Mouse (Mus musculus) heart, adult 11 months (tissue): Measurements from ENCODE around the gene Itgb4.

ENCODE experiments used
- DNase-seq: peaks from one replicate; pipeline ENCODE4 v3.0.0; 2022

Gene Itgb4

GRCm38 (mm10) chr11:116010146-116010545, 35.6 kb downstream of the Itgb4 start:
- no peak for DNase-seq

GRCm38 (mm10) chr11:116010948-116011347, 36.4 kb downstream of the Itgb4 start:
- DNase-seq: peak; percentile 90

DNA sequence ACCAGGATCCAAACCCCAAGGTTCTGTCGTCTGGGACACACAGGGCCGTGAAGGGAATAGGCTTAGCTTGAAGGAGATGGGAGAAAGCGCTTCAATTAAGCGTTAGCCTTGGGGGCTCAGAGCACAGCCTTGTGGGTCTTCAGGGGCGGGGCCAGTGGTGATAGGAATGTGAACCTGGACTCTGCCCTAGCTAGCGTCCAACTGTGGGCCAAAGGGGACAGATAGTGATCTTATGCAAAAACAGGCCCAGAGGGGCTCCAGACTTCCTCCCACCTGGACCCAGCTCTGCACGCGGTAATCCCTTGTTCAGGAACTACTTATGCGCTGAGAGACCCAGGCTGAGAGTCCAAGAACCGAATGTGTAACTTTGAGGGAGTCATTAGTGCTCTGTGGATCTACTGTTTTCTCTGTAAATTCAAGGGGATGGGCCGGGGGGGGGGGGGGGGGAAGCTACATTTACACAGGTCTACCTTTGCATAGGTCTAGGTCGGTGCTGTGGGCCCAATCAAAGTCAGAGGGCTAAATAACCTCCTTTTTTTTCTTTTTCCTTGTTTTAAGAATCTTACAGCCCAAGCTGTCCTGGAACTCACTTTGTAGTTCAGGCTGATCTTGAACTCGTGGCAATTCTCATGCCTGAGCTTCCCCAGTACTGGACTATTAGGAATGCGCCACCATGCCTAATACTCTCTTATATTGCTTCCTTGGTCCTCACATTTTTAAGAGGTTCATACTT, 37.2 kb downstream of the Itgb4 start:
- peak; percentile 88 for DNase-seq

GRCm38 (mm10) chr11:116012262-116012947, 37.9 kb downstream of the Itgb4 start, which contains the start of gene Galk1:
Gene Galk1, minus strand, starts transcription at chr11:116012719.
- DNase-seq: peak; percentile 99

DNA sequence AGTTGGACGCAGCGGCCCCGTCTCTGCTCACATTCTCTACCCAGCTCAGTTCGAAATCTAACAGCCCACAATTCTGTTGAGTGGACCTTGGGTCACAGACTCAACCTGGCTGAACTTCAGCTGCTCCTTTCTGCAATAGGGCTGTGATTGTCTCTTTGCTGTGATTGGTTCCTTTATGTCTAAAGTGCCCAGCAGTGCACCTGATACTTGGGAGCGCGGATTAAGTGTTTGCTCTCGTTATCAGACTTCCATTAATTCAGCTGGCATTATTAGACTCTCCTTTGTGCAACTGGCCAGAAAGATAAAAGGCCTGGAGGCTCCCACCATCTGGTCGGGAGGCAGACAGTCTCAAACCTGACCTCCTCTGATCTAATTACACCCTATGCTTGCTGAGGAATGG, 40.3 kb downstream of the Itgb4 start:
- no peak for DNase-seq

DNA sequence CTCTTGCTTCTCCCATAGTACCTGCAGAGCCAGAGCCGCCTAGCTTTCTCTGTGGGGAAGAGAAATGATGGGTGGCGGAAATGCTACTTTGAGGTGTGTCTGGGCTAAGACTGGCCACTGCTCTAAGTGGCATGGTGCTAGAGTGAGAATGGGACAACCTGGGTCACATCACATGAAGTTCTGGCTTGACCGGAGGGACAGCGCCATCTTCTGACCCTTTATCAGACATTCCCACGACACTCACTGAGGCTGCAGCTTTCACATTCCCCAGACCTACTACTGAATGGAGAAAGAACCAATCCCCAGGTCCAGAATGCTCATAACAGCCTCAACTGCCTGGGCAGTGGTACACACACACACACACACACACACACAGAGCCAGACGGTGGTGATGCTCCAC, 43.6 kb downstream of the Itgb4 start:
- peak; percentile 94 for DNase-seq

- DNase-seq: peak; percentile 73
Observed at GRCm38 (mm10) chr11:116018867-116019266, 44.4 kb downstream of the Itgb4 start.

- peak; percentile 66 for DNase-seq
Observed at GRCm38 (mm10) chr11:116019360-116019791, 44.9 kb downstream of the Itgb4 start.

DNA sequence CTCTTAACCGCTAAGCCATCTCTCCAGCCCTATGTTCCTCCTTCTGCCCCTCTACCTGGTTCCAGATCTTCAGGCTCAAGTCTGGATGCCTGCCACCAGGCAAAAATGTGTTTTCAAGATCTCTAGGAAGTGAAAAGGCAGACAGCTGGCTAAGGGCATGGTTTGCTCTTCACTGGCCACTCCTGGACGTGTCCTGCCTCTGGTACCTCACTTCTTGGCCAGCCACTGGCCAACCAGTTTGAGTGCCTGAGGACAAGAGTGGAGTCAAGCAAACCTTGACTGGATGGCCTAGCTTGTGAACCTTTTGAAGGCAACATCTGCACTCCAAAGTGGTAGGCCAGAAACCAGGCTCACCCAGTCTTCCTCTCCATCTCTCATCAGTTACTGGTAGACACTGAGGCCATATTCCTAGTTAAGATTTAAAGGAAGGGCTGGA, 45.5 kb downstream of the Itgb4 start:
- peak; percentile 85 for DNase-seq

GRCm38 (mm10) chr11:116020519-116020922, 46.0 kb downstream of the Itgb4 start:
- no peak for DNase-seq

- DNase-seq: no peak
Observed at GRCm38 (mm10) chr11:116021328-116022220, 47.1 kb downstream of the Itgb4 start.

DNA sequence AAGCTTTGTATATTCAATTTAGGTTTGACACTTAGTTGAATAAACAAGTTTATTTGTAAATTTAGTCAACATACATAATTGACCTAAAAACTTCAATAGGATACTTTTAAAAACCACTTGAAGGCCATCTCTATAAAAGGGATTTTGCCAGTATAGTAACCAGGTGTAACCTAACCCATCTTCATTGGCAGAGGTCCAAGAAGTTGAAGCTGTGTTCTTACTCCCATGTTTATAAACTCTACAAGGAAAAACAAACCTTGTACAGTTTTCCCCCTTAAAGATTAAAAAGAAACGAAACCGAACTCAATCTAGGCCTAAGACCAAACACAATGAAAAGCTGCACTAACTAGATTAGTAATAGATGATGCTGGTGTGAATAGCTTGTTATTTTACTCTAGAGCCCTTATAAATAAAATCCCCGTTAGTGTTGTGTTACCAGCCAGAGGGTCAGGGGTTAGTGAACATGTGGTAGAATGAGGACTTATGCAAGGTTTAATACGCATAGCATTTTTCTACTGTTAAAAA, 47.8 kb downstream of the Itgb4 start:
- DNase-seq: no peak

GRCm38 (mm10) chr11:116023074-116023770, 48.7 kb downstream of the Itgb4 start:
- DNase-seq: peak; percentile 94

- DNase-seq: peak; percentile 99
Observed at GRCm38 (mm10) chr11:116023771-116024355, 49.4 kb downstream of the Itgb4 start.

- peak; percentile 100 for DNase-seq
Observed at GRCm38 (mm10) chr11:116024356-116024808, 49.9 kb downstream of the Itgb4 start.

DNA sequence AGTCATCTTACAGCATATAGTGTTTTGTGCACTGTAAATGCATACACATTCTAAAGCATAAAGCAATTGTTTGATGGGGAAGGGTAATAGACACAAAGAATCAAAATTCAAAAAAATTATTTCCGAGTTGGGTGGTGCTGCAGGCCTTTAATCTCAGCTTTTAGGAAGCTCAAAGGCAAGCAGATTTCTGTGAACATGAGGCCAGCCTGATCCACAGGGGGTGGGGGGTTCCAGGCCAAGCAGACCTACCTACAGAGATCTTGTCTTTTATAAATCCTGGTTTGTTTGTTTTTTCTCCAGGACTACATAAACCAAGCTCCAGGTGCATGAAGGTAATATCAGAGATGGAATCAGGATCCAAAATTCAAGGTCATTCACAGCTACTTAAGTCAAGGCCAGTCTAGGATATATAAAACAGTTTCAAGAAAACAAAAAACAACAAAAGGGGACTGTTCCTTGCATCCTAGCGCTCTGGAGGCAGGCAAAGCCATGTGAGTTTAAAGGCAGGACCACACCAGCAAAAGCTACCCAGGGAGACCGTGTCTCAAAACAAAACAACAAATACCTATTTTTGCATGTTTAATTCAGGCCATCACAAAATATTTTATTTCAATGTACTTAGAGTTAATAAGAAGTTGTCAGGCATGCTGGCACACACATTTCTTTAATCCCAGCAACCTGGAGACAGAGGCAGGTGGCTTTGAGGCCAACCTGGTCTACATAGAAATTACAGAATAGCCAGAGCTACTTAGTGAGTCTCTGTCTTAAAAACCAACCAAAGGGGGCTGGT, 50.7 kb downstream of the Itgb4 start:
- DNase-seq: peak; percentile 87

DNA sequence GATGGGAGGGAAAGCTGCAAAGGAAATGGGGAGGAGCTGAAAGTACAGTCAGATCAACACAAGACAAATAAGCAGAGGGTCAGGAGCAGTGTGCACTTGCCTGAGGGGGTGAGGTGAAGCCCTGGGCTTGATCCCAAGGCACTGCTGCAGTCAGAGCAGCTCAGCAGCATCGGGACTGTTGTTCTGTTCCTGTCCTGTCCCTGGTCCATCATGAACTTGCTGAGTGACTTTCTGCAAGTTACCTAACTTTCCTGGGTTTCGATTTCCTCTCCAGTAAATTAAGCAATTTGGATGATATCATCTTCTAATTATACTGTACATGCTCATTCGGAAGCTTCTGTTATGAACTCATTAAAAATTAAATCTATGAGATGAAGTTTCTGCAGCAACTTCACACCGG, 53.2 kb downstream of the Itgb4 start, which contains the start of gene H3f3b:
TSS of gene H3f3b (minus strand) at position 207 of the 400 bp plus-strand sequence.
- DNase-seq: peak; percentile 91

- peak; percentile 83 for DNase-seq
Observed at GRCm38 (mm10) chr11:116028177-116028865, 53.8 kb downstream of the Itgb4 start.

GRCm38 (mm10) chr11:116029086-116029865, 54.8 kb downstream of the Itgb4 start:
- no peak for DNase-seq
